Mouse (Mus musculus): ENCODE data around the gene Vmn1r181.
A peak's percentile ranks its signal among the peaks of the same experiment; 100 is the strongest.
"Not testable (repeated sequence)": the region's sequence is repeated elsewhere in the genome, so short reads cannot be mapped to it uniquely, and the experiment has no call there.

Vmn1r181 gene

DNA sequence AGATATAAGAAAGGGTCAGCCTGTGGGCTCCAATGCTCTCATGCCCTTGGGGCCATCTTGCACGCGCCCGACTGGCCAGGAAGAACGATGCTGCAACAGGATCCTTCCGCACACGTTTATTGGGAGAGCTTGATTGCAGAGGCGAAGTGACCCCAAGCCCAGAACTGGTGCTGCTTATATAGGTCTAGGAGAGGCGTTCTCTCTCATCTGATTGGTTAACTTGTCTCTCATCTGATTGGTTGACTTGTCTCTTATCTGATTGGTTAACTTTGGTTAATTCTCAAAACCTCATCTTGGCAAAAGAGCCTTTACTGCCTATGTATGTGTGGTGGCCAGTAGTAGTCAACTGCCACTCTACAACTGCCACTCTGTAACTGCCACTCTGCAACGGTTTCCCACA lies at the start of gene Vmn1r181:
Vmn1r181 (plus strand) TSS at position 301 of the 400 bp plus-strand sequence.
- DNase-seq = not testable (repeated sequence)

GRCm38 (mm10) chr7:23926678-23927077 lies 47.7 kb upstream of the Vmn1r181 start, which contains the start of gene Vmn1r179:
Gene Vmn1r179 (plus strand): TSS chr7:23926978.
- DNase-seq = no peak

GRCm38 (mm10) chr7:23950332-23950731 lies 24.1 kb upstream of the Vmn1r181 start, which contains the start of gene Vmn1r180:
Gene Vmn1r180 (plus strand): TSS chr7:23950632.
- no peak for DNase-seq

DNA sequence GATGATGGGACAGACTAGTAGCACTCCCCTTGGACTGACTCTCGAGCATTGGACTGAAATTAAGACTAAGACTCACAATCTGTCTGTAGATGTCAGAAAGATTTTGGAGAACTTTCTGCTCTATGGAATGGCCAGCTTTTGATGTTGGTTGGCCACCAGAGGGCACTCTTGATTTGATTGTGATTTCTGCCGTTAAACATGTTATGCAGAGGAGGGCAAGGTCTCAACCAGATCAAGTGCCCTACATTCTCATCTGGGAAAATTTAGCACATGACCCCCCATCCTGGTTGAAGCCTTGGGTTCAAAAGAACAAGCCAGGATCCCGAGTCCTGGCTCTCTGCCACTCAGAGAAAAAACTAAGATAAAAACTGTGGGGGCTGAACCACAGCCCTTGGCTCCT lies 6.4 kb upstream of the Vmn1r181 start:
- peak; percentile 7 to 32 for DNase-seq

DNA sequence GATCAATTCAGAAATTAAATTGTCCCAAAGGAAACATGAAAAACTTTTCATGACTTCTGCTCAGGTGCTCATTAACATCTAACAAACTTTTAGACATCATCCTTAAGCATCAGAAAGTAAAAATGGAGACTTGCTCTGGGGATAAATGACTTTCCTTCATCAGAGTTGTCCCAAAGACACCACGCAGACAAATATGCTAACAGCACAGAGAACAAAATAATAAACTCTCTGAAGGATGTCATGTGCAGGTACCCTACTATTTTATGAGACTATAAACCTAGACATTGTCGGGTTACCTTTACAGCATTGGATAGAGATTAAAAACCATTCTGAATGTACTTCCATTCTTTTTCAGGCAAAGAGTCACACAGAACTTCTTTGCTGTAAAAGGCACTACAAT lies 27.0 kb downstream of the Vmn1r181 start, which contains the start of gene V1rd19:
V1rd19 (plus strand) TSS at position 301 of the 400 bp plus-strand sequence.
- no peak for DNase-seq
